Mouse (Mus musculus) MEL (cell line): ENCODE data around the gene Scel. TPM values are rescaled to one million over a fixed set of nuclear protein-coding genes. Genes with fewer than 3 reads are reported as not detected.
"Not testable (repeated sequence)": the region's sequence is repeated elsewhere in the genome, so short reads cannot be mapped to it uniquely, and the experiment has no call there.

Experiments
- DNase-seq: peaks from one replicate; pipeline ENCODE4 v3.0.0; 2011; ENCODE audit warnings: low read depth, low spot score
- H3K27ac ChIP-seq: 2 replicates; pipeline ENCODE4 v1.5.1; 2012; ENCODE audit warnings: low read depth, mild to moderate bottlenecking, control low read depth, low read length, moderate library complexity; ENCODE audit not compliant: control insufficient read depth
- H3K27me3 ChIP-seq, 2 experiments: fragments of 150-350 bp in 1 of 2; sonication (generic) in 1 of 2; 2 replicates each; pipeline ENCODE4 v1.6.1; 2012; ENCODE audit warnings: low read length in 2 of 2, mild to moderate bottlenecking in 2 of 2, improper control_type of control experiment in 1 of 2, moderate library complexity in 1 of 2; ENCODE audit not compliant: insufficient read depth in 2 of 2, control insufficient read depth in 1 of 2
- H3K36me3 ChIP-seq, 2 experiments: 2 replicates each; pipeline ENCODE4 v1.6.1; 2012 to 2014; ENCODE audit warnings: low read length in 2 of 2, improper control_type of control experiment in 1 of 2, inconsistent platforms in 1 of 2, mild to moderate bottlenecking in 1 of 2; ENCODE audit not compliant: insufficient read depth in 2 of 2, control insufficient read depth in 1 of 2
- H3K4me1 ChIP-seq, 2 experiments: fragments of 150-350 bp in 1 of 2; sonication (generic) in 1 of 2; 2 replicates each; pipeline ENCODE4 v1.6.1; 2012; ENCODE audit warnings: low read length in 2 of 2, improper control_type of control experiment in 1 of 2, mild to moderate bottlenecking in 1 of 2; ENCODE audit not compliant: insufficient read depth in 2 of 2, control insufficient read depth in 1 of 2
- H3K4me3 ChIP-seq, 2 experiments: fragments of 150-350 bp in 1 of 2; sonication (generic) in 1 of 2; 2 replicates each; pipeline ENCODE4 v1.5.1; 2012; ENCODE audit warnings: low read depth in 2 of 2, low read length in 2 of 2, mild to moderate bottlenecking in 2 of 2, moderate library complexity in 2 of 2, control low read depth in 1 of 2, improper control_type of control experiment in 1 of 2; ENCODE audit not compliant: control insufficient read depth in 1 of 2, insufficient read depth in 1 of 2
- H3K79me2 ChIP-seq: 2 replicates; pipeline ENCODE4 v1.6.1; 2012; ENCODE audit warnings: mild to moderate bottlenecking, low read length, moderate library complexity; ENCODE audit not compliant: control insufficient read depth, poor library complexity, insufficient read depth
- H3K9ac ChIP-seq: 2 replicates; pipeline ENCODE4 v1.6.1; 2012; ENCODE audit warnings: low read depth, mild to moderate bottlenecking, control low read depth, low read length, moderate library complexity; ENCODE audit not compliant: control insufficient read depth, poor library complexity, severe bottlenecking
- H3K9me3 ChIP-seq: fragments of 150-350 bp; sonication (generic); replicated peaks from 2 replicates; pipeline ENCODE4 v1.6.1; 2012; ENCODE audit warnings: mild to moderate bottlenecking, low read length, improper control_type of control experiment, moderate library complexity; ENCODE audit not compliant: insufficient read depth
- BHLHE40 ChIP-seq: IDR thresholded peaks from 2 replicates; pipeline ENCODE4 v1.6.1; 2012; ENCODE audit warnings: low read depth, mild to moderate bottlenecking, inconsistent platforms, low read length, improper control_type of control experiment, borderline replicate concordance
- CHD2 ChIP-seq: IDR thresholded peaks from 2 replicates; pipeline ENCODE4 v1.6.1; 2011; ENCODE audit warnings: low read length, improper control_type of control experiment
- E2F4 ChIP-seq: IDR thresholded peaks from 2 replicates; pipeline ENCODE4 v1.6.1; 2011; ENCODE audit warnings: low read depth, low read length, improper control_type of control experiment, borderline replicate concordance
- EP300 ChIP-seq, 2 experiments: IDR thresholded peaks; 2 replicates each; pipeline ENCODE4 v1.6.1; 2011; ENCODE audit warnings: improper control_type of control experiment in 2 of 2, low read length in 2 of 2, low read depth in 1 of 2, mild to moderate bottlenecking in 1 of 2
- ETS1 ChIP-seq: IDR thresholded peaks from 2 replicates; pipeline ENCODE4 v1.6.1; 2012; ENCODE audit warnings: low read depth, mild to moderate bottlenecking, inconsistent platforms, low read length, improper control_type of control experiment, moderate library complexity
- GATA1 ChIP-seq: IDR thresholded peaks from 2 replicates; pipeline ENCODE4 v1.6.1; 2011; ENCODE audit warnings: low read depth, low read length, improper control_type of control experiment
- RAD21 ChIP-seq: IDR thresholded peaks from 2 replicates; pipeline ENCODE4 v1.6.1; 2011; ENCODE audit warnings: mild to moderate bottlenecking, low read depth, low read length, improper control_type of control experiment
- RCOR1 ChIP-seq: IDR thresholded peaks from 2 replicates; pipeline ENCODE4 v1.6.1; 2012; ENCODE audit warnings: low read depth, mild to moderate bottlenecking, inconsistent platforms, low read length, improper control_type of control experiment
- TCF12 ChIP-seq: IDR thresholded peaks from 2 replicates; pipeline ENCODE4 v1.6.1; 2014; ENCODE audit warnings: low read depth, mild to moderate bottlenecking, inconsistent platforms, low read length, improper control_type of control experiment, moderate library complexity
- UBTF ChIP-seq: IDR thresholded peaks from 2 replicates; pipeline ENCODE4 v1.6.1; 2012; ENCODE audit warnings: low read depth, mild to moderate bottlenecking, inconsistent platforms, low read length, improper control_type of control experiment, moderate library complexity, borderline replicate concordance; ENCODE audit not compliant: insufficient read depth
- ZC3H11A ChIP-seq: IDR thresholded peaks from 2 replicates; pipeline ENCODE4 v1.6.1; 2012; ENCODE audit warnings: low read depth, mild to moderate bottlenecking, inconsistent platforms, low read length, improper control_type of control experiment
- ZKSCAN1 ChIP-seq: IDR thresholded peaks from 2 replicates; pipeline ENCODE4 v1.6.1; 2012; ENCODE audit warnings: low read depth, mild to moderate bottlenecking, inconsistent platforms, low read length, improper control_type of control experiment, moderate library complexity
- ZNF384 ChIP-seq: IDR thresholded peaks from 2 replicates; pipeline ENCODE4 v1.6.1; 2012; ENCODE audit warnings: low read depth, mild to moderate bottlenecking, inconsistent platforms, low read length, improper control_type of control experiment
- polyA plus RNA-seq, 2 experiments: library from polyadenylated mRNA; stranded (reverse) in 1 of 2; unstranded in 1 of 2; fragments of >175 nt in 1 of 2; fragments of >200 nt in 1 of 2; gene quantifications; 2 replicates each; pipeline versions ENCODE4 v1.2.1 to v1.2.4; 2012; ENCODE audit warnings: low replicate concordance in 2 of 2, low read depth in 1 of 2; ENCODE audit not compliant: insufficient read length in 2 of 2, insufficient read depth in 1 of 2, missing spikeins in 1 of 2
- total RNA-seq: library from RNA; depleted of rRNA; stranded (reverse); fragments of 300-350 nt; gene quantifications from 2 replicates; pipeline ENCODE4 v1.2.3, GENCODE M21; 2012

Scel gene
- total and polyA plus RNA-seq, 3 experiments = not detected

DNA sequence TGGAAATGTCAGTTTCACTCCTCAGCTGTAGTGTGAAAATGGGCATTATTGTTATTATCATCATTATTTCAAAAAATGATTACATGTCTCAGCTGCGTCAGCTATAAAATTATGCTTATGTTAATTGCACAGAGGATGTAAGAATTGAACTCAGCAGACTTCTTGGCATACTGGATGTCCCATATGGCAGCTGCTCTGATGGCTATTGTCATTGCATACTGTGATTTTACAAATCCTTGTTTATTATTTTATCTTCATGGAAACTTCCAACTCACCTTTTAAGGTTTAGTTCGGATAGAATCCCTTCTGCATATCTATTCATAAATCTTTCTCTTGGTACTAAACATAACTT is 40.6 kb upstream of the Scel start:
- peaks cover 0 to 8% of the 10 kb centered on the region in 2 experiments; a peak in 2 of 4 replicates for H3K36me3 ChIP-seq
- no peak for DNase-seq
- no peak overlapping the region for H3K27ac ChIP-seq
- H3K9me3 ChIP-seq = no peaks in the 10 kb centered on the region
- no peak overlapping the region for H3K9ac ChIP-seq
- TF ChIP-seq BHLHE40 = no peak
- no peak for TF ChIP-seq ZKSCAN1
- no peak for TF ChIP-seq CHD2
- TF ChIP-seq E2F4 = no peak
- no peak for TF ChIP-seq ZC3H11A
- TF ChIP-seq, all 39 proteins: peak for 0
- Histone ChIP-seq H3K4me1 (peaks cover 0 to 17% of the 10 kb centered on the region in 2 experiments; a peak in 2 of 4 replicates), H3K79me2 (no peaks in the 10 kb centered on the region), H3K4me3 (no peak overlapping the region), H3K27me3 (no peaks in the 10 kb centered on the region)

DNA sequence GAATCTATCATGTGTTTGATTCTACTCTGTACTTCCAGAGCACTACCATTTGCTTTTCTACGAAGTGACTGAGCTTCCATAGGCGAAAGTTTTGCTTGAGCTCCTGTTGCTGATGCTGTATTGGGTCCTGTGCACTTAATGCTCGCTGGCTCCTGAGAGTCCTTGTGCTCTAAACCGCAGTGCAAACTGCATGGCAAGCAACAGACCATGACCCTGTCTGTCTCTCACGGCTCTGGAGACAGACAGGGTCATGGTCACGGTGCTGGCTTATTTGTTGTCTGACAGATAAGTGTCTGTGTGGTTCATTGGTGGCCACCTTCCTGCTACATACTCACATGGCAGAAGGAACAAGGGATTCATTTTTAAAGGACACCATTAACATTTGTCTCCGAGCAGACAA is 37.8 kb upstream of the Scel start:
- Histone ChIP-seq H3K4me1 (peaks cover 0 to 19% of the 10 kb centered on the region in 2 experiments; a peak in 2 of 4 replicates), H3K27me3 (no peaks in the 10 kb centered on the region), H3K36me3 (peaks cover 0 to 8% of the 10 kb centered on the region in 2 experiments; a peak in 2 of 4 replicates), H3K27ac (no peak overlapping the region), H3K4me3 (no peak overlapping the region), H3K9ac (no peak overlapping the region), H3K9me3 (no peaks in the 10 kb centered on the region), H3K79me2 (no peaks in the 10 kb centered on the region)
- TF ChIP-seq RAD21 (no peak), UBTF (no peak)
- no peak for DNase-seq

DNA sequence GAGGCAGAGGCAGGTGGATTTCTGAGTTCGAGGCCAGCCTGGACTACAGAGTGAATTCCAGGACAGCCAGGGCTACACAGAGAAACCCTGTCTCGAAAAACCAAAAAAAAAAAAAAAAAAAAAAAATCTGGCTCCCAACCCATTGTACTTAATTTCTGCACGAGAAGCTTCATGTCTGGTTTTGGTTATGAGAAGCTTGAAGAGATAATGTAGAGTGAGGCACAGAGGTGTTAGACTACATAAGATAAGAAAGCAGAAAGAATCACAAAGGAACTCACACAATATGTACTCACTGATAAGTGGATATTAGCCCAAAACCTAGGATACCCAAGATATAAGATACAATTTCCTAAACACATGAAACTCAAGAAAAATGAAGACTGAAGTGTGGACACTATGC is 36.9 kb upstream of the Scel start:
- H3K4me3 ChIP-seq, H3K79me2 ChIP-seq, H3K9ac ChIP-seq, H3K36me3 ChIP-seq, H3K27ac ChIP-seq, H3K9me3 ChIP-seq, H3K27me3 ChIP-seq: not testable (repeated sequence)
- DNase-seq = peak; percentile 41
- peaks cover 3 to 20% of the 10 kb centered on the region in 2 experiments for H3K4me1 ChIP-seq
- TF ChIP-seq RCOR1 (peak; percentile 73), TCF12 (peak; percentile 45; the same call in 1 of the 2 replicates), GATA1 (peak; percentile 63; the same call in 1 of the 2 replicates), ETS1 (peak; percentile 31; the same call in 1 of the 2 replicates), ZNF384 (peak; percentile 83), EP300 (IDR thresholded peaks at IDR 0.05; ENCODE audit: low read depth in 1 of 2, low read length in 2 of 2) (peak; percentile 13 to 34; a peak in 1 of 4 replicates), BHLHE40 (peak; percentile 76)
